Mouse (Mus musculus): Measurements from ENCODE around the gene Fibcd1.

- TF ChIP-seq CTCF (IDR thresholded peaks at IDR 0.05; ENCODE audit: low read depth), result no peak
- no peak for TF ChIP-seq EP300 (IDR thresholded peaks at IDR 0.05; ENCODE audit: low read depth)
Measured at GRCm38 (mm10) chr2:31769115-31769514, 76.7 kb downstream of the Fibcd1 start.

Data from liver, embryonic 14.5 days (tissue).